Mouse (Mus musculus): ENCODE measurements around the gene Kcnab3. TPM values are rescaled to one million over a fixed set of nuclear protein-coding genes. Genes with fewer than 3 reads are reported as not detected.

Gene Kcnab3
- total RNA-seq, 2 experiments from 2014 or later = 8.8 to 12.6 TPM

GRCm38 (mm10) chr11:69331152-69331551, 5.1 kb downstream of the Kcnab3 start:
- intact Hi-C loops (cut with DNase I) = no loop called here
- DNase-seq = no peak

GRCm38 (mm10) chr11:69331929-69332405, 5.9 kb downstream of the Kcnab3 start:
- intact Hi-C loops (cut with DNase I) = no loop called here
- peak; percentile 77 for DNase-seq

- no peak for DNase-seq
- intact Hi-C loops (cut with DNase I) = no loop called here
Observed at GRCm38 (mm10) chr11:69332713-69333253, 6.7 kb downstream of the Kcnab3 start.

- DNase-seq = no peak
- intact Hi-C loops (cut with DNase I) = no loop called here
Observed at GRCm38 (mm10) chr11:69333922-69334321, 7.9 kb downstream of the Kcnab3 start.

- intact Hi-C loops (cut with DNase I) = no loop called here
- no peak for DNase-seq
Observed at GRCm38 (mm10) chr11:69334796-69335195, 8.7 kb downstream of the Kcnab3 start.

GRCm38 (mm10) chr11:69340161-69341131, 14.4 kb downstream of the Kcnab3 start, which contains the start of gene Rnf227:
Rnf227 (plus strand) TSS chr11:69340461.
- intact Hi-C loops (cut with DNase I) = no loop called here

GRCm38 (mm10) chr11:69346441-69346840, 20.4 kb downstream of the Kcnab3 start:
- intact Hi-C loops (cut with DNase I) = no loop called here
- no peak for DNase-seq

More at GRCm38 (mm10) chr11:69340161-69341131, 14.4 kb downstream of the Kcnab3 start, which contains the start of gene Rnf227:
- peak; percentile 82 for DNase-seq

GRCm38 (mm10) chr11:69356544-69356943, 30.5 kb downstream of the Kcnab3 start:
- no peak for DNase-seq
- intact Hi-C loops (cut with DNase I) = no loop called here

GRCm38 (mm10) chr11:69357690-69358089, 31.6 kb downstream of the Kcnab3 start:
- no peak for DNase-seq
- intact Hi-C loops (cut with DNase I) = no loop called here

- peak; percentile 44 for DNase-seq
- intact Hi-C loops (cut with DNase I) = no loop called here
Observed at GRCm38 (mm10) chr11:69362021-69362420, 36.0 kb downstream of the Kcnab3 start.

- no peak for DNase-seq
- intact Hi-C loops (cut with DNase I) = no loop called here
Observed at GRCm38 (mm10) chr11:69362479-69362878, 36.4 kb downstream of the Kcnab3 start.

GRCm38 (mm10) chr11:69364376-69364775, 38.3 kb downstream of the Kcnab3 start:
- no peak for DNase-seq
- intact Hi-C loops (cut with DNase I) = no loop called here

- intact Hi-C loops (cut with DNase I) = no loop called here
- DNase-seq = peak; percentile 99
Observed at GRCm38 (mm10) chr11:69364910-69365309, 38.9 kb downstream of the Kcnab3 start.

- DNase-seq = no peak
- intact Hi-C loops (cut with DNase I) = no loop called here
Observed at GRCm38 (mm10) chr11:69365722-69366121, 39.7 kb downstream of the Kcnab3 start.

- peak; percentile 98 for DNase-seq
- intact Hi-C loops (cut with DNase I) = no loop called here
Observed at GRCm38 (mm10) chr11:69366157-69366854, 40.2 kb downstream of the Kcnab3 start.

GRCm38 (mm10) chr11:69366855-69367615, 41.0 kb downstream of the Kcnab3 start:
- DNase-seq = no peak
- intact Hi-C loops (cut with DNase I) = no loop called here

- no peak for DNase-seq
- intact Hi-C loops (cut with DNase I) = no loop called here
Observed at GRCm38 (mm10) chr11:69367616-69368355, 41.7 kb downstream of the Kcnab3 start.

- peak; percentile 50 for DNase-seq
- intact Hi-C loops (cut with DNase I) = no loop called here
Observed at GRCm38 (mm10) chr11:69368356-69369214, 42.5 kb downstream of the Kcnab3 start.

Data from left cerebral cortex, postnatal 4 days (tissue).